Mouse (Mus musculus): ENCODE measurements around the gene Ifrd2.
A peak's percentile ranks its signal among the peaks of the same experiment; 100 is the strongest.

Gene Ifrd2

GRCm38 (mm10) chr9:107619546-107619879 lies 32.1 kb downstream of the Ifrd2 start:
- no peak for DNase-seq (ENCODE audit: low spot score in 2 of 2)

- DNase-seq (ENCODE audit: low spot score in 2 of 2): no peak
Observed at GRCm38 (mm10) chr9:107620954-107621353, 33.5 kb downstream of the Ifrd2 start.

GRCm38 (mm10) chr9:107624539-107624938 lies 37.1 kb downstream of the Ifrd2 start:
- no peak for DNase-seq (ENCODE audit: low spot score in 2 of 2)

DNA sequence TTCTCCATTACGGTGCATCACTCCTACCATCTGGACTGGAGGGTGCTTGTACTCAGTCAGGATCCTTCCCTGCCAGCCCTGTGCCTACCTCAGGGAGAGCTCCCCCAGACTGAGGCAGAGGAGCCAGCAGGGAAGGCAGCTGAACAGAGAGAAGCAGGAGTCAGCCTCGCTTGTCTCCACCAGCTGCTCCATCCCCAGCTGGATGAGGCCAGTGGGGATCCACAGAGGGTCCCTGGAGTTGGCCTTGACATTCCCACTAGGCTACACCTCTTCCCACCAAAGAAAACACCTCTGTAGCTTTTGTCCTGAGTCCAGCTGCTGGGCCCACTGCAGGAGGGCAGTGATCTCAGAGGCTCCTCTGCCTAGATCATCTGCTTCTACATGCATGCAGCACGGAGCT lies 37.5 kb downstream of the Ifrd2 start:
- no peak for DNase-seq (ENCODE audit: low spot score in 2 of 2)

DNA sequence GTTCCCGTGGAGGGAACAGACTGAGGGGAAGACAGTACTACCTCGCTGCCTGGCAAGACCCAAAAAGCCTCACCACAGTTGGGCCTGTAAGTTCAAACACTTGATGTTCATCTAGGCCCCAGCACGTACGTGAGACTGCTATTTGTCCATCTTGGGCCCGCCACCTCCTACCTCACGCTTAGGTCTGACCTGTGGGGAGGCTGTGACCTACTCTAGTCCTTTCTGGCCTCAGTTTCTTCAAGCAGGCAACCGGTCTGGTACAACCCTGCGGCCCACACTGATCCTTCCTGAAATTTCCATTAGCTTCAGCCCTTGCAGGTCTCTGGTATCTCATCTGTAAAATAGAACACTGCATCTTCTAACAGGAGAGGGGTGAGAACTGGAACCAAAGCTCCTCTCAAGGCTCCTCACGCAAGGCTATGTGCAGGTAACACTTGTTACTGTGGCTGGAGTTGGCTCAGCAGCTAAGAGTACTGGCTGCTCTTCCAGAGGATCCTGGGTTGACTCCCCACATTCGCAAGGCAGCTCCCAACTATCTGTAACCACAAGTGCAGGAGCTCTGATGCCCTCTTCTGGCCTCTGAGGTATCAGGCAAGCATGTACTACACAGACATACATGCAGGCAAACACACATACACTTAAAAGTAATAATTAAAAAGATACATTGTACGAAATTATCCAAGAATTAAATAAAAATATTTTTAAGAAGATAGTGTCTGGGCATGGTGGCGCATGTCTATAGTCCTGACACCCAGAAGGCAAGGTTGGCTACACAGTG lies 38.1 kb downstream of the Ifrd2 start:
- DNase-seq (ENCODE audit: low spot score in 2 of 2): no peak

- DNase-seq (ENCODE audit: low spot score in 2 of 2): no peak
Observed at GRCm38 (mm10) chr9:107626158-107626843, 38.9 kb downstream of the Ifrd2 start.

- DNase-seq (ENCODE audit: low spot score in 2 of 2): peak; percentile 90 to 91
Observed at GRCm38 (mm10) chr9:107626844-107627277, 39.4 kb downstream of the Ifrd2 start.

DNA sequence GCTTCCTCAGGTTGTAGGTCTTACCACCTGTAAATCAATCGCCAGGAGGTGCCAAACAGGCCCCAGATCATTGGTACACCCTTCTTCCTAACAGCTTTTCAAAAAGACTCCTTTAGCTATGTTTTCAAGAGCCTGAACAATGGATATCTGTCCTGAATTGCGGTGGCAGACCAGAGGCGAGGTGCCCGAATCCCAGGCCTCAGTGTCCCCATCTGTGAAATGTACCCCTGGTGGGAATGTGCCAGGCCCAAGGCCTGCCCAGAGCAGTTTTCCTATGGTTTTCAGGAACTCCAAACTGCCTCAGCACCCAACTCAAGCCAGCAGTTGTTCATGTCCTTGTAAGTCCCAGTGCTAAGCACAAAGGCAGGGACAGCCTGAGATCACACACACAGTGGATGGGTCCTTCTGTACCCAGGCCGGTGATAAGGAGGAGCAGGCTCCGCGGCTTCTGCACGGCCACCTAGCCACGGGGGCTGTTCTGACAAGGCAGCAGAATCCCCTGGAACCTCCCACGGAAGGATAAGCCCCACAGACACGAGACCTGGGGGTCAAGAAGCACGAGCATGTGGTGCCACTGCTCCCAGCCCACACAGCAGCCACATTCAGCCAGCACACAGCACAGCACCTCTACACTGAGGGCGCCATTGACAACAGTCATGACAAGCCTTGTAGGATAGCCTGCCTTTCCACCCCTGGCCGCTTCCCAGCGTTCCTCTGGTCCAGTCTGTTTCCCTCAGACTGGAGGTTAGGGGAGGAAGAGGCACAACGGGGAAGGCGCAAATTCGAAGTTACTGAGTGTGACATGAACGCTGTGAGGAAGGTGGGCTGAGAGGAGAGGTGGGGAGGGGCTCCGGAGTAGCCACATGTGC lies 40.2 kb downstream of the Ifrd2 start:
- no peak for DNase-seq (ENCODE audit: low spot score in 2 of 2)

GRCm38 (mm10) chr9:107628721-107629410 lies 41.4 kb downstream of the Ifrd2 start:
- DNase-seq (ENCODE audit: low spot score in 2 of 2): no peak

- no peak for DNase-seq (ENCODE audit: low spot score in 2 of 2)
Observed at GRCm38 (mm10) chr9:107629411-107629730, 41.9 kb downstream of the Ifrd2 start.

- DNase-seq (ENCODE audit: low spot score in 2 of 2): peak; percentile 65 to 66
Observed at GRCm38 (mm10) chr9:107629901-107630425, 42.5 kb downstream of the Ifrd2 start.

DNA sequence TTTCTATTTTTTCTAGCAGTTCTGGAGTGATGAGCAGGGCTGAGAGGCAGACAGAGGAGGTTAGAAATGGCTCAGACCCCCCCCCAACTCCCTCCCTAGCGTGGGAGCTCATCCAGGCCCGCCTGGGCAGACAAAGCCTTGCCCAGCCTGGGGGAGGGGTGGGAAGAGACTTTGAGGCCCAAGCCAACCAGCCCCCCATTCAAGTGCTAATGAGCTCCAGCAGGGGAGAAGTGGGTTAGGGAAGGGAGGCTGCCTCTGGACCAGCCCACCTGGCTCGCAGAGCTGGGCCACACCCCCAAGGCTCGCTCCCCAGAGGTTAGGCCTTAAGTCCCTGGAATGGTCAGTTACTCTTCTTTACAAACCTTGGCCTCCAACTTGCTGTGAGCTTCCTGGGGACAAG lies 43.1 kb downstream of the Ifrd2 start:
- peak; percentile 86 to 88 for DNase-seq (ENCODE audit: low spot score in 2 of 2)

GRCm38 (mm10) chr9:107631311-107631826 lies 43.9 kb downstream of the Ifrd2 start:
- DNase-seq (ENCODE audit: low spot score in 2 of 2): no peak

- no peak for DNase-seq (ENCODE audit: low spot score in 2 of 2)
Observed at GRCm38 (mm10) chr9:107631861-107632260, 44.4 kb downstream of the Ifrd2 start.

GRCm38 (mm10) chr9:107632478-107632877 lies 45.0 kb downstream of the Ifrd2 start:
- DNase-seq (ENCODE audit: low spot score in 2 of 2): peak; percentile 64 to 68

GRCm38 (mm10) chr9:107633091-107633660 lies 45.7 kb downstream of the Ifrd2 start:
- peak; percentile 87 to 89 for DNase-seq (ENCODE audit: low spot score in 2 of 2)

GRCm38 (mm10) chr9:107633661-107634405 lies 46.4 kb downstream of the Ifrd2 start:
- DNase-seq (ENCODE audit: low spot score in 2 of 2): peak; percentile 60

- DNase-seq (ENCODE audit: low spot score in 2 of 2): no peak
Observed at GRCm38 (mm10) chr9:107634406-107635278, 47.2 kb downstream of the Ifrd2 start.

Data from right cerebral cortex, postnatal 10 days (tissue).